Mouse (Mus musculus) kidney, adult 9 months (tissue): ENCODE data around the gene Spop.
"Not testable (repeated sequence)": the region's sequence is repeated elsewhere in the genome, so short reads cannot be mapped to it uniquely, and the experiment has no call there.

Experiments
- DNase-seq: peaks from one replicate; pipeline ENCODE4 v3.0.0; 2022

Gene Spop

DNA sequence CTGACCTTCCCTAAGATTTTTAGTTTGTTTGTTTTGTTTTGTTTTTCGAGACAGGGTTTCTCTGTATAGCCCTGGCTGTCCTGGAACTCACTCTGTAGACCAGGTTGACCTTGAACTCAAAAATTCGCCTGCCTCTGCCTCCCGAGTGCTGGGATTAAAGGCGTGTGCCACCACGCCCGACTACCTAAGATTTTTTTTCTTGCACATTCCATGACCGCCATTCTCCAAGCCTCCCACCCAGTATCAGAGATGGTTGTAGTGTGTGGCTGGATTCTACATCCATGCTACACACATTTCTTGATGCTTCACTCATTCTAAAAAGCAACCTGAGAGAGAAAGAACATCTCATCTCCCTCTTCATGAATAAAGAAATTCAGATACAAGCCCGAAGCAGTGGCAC is 87.9 kb downstream of the Spop start:
- not testable (repeated sequence) for DNase-seq

DNA sequence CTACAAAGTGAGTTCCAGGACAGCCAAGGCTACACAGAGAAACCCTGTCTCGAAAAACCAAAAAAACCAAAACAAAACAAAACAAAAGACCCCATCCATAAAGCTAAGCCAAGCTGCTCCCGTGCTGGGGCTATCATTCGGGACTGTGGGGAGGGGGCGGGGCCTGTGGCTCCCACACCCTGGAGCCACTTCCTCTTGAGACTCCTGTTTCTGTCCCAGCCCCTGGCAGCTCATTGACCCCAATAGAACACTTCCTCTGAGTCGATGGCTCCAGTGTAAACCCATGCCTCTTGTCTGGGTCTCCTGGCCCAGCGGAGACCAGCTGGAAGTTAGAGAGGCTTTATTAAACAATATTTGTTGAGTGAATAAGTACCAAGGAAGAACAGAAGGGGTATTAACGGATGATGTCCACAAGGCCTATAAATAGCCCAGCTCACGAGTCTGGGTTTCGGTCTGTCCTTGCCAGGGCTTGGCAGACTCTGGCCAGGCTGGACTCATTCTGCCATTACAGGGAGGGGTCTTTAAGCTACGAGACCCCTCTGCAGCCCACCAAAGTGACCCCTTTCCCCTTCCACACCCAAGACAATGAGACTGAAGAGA is 89.8 kb downstream of the Spop start:
- no peak for DNase-seq

DNA sequence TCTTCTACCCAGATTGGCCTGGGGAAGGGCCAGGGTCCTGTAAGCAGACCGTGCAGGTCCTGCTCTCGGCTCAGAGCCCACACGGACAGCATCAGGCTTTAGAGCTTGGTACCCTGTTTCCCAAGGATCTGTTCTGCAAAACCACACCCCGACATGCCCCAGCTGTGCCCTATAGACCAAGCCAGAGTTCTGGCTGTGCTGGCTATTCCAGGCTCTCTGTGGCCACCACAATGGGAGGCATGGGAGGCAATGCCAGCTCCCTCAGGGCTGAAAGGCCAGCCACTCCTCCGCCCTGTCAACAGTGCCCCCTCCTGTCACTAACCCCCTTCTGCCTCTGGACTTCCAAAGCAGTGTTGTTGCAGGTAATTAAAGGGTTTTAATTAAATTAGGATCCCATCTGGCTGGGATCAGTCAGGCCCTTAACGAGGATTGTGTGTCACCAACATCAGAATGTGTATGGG is 90.4 kb downstream of the Spop start:
- DNase-seq: no peak

DNA sequence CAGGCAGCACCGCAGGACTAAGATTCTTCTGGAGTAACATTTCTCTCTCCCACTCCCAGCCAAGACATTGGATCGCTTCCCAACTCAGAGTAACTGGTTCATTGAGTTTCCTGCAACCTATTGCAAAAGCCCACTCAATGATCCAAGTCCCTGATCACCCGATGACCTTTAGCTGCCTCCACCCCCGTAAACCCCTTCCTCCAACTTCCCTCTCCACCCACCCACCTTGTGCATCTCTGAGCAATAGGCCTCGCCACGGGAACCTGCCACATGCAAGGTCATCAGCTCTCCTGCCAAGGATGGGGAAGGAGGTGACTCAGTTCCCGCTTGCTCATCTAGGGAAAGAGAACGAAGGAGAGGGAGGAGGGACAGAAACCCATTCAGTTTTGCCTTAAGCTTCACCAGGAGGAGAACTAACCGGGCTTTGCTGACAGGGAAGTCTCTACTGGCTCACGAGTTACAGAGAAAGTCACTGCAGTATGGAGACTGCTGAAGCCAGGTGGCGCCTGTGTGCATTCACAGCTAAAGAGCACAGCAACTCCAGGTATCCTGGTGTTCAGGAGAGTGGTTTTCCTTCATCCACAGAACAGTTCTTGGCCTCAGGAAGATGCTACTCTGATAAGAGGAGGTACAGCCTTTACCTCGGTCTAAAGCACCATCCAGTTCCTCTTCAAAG is 93.3 kb downstream of the Spop start:
- no peak for DNase-seq

DNA sequence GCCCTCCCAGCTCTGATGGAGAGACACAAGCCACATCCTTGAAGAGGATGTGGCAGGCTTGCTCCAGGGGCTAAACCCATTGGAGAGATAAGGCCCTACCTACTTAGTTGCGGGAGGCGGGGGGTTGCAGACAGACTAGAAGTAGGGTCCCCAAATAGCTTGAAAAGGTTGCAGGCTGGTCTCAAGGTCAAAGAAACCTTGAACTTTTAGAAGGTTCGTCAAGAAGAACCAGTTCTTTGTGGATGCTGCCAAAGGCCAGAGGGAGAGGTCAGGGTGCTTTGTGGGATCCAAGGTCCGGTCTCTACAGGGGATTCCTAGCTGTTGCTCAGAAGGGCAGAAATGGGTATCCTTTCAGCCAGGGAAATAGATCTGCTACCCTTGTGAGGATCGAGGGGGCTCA is 93.9 kb downstream of the Spop start:
- no peak for DNase-seq

DNA sequence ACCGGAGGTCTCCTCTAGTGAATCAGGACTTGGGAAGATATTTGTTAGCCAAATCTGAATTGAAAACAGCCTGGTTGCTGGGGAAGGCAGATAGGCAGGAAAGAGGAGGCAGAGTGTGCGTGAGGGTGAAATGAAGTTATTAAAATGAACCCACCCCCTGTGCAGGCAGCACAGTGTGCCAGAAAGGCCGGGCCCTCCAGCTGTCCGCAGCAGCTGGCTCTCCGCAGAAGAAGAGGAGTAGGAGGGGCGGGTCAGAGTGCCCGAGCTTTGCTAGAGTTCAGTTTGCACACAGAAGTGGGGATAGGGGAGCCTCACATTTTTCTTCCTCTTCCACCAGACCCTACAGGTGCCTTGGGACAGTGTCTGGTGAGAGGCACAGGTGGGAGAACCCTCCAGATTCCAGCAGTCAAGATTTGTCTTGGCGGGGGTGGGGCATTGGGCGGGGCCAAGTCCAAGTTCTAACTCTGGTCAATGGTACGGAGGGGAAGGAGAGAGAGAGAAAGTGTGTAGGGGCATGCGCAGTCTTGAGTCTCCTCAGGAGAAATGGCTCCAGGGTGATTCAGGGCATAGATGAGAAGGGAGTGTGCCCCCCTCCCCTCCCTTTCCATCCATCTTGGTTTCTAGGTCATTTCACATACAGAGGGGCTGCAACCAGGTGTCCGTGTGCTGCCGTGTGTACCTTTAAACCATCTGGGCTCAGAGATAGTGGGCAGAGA is 94.5 kb downstream of the Spop start:
- no peak for DNase-seq

DNA sequence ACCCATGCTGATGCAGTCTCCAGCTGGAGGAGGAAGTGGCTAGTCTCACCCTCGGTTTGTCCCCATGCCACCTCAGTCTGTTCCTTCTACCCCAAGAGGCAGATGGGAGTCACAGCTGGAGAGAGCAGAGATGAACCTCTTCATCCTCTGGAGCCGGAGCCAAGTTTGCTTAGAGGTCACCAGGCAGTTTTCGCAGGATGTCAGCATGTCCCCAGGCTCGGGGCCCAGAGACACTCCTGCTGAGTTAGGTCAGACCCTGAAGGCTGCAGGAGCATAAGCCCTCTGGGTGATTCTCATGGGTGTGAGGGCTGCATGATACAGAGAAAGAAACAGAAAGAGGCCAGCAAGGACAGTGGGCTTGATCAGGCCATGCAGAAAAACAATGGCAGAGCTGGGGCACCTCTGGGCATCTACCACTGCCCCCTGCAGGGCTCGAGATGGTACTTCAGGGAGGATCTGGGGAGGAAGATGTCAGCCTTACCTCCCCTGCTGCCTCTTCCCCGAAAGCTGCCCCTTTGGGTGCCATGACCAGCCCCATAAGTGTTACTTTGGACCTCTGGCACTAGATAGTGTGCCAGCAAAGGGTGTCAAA is 95.3 kb downstream of the Spop start:
- no peak for DNase-seq

DNA sequence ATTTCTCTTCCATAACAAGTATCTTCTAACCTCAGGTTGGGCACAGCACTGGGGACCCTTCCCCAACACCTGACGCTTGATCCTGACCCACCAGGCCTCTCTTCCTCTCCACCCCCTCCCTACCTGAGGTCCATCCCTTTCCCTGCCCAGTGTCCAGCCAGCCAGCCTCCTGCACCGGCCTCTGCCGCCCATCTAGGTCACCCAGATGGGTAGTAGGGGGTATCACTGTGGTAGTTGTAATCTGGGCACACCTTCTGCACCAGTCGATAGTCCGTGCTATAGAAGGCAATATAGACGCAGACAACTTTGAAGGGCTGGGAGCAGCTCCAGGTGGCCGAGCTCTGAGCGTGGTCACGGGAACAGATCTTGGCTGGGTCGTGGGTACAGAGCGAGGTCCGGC is 96.8 kb downstream of the Spop start:
- no peak for DNase-seq

DNA sequence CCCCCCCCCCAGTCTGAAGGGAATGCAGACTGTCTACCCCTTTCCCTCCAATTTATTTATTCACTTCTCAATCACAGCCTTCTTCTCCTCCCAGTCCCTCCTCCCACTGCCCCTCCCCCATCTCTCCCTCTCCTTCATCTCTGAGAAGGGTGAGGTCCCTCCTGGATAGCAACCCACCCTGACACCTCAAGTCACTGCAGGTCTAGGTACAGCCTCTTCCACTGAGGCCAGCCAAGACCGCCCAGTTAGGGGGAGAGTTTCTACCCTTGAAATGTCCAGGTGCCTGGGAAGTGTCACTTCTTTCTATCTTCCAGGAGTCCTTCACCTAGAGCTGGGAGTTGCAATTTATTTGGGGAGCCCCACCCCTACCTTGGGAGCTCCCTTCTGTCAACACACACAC is 98.0 kb downstream of the Spop start:
- DNase-seq: no peak

DNA sequence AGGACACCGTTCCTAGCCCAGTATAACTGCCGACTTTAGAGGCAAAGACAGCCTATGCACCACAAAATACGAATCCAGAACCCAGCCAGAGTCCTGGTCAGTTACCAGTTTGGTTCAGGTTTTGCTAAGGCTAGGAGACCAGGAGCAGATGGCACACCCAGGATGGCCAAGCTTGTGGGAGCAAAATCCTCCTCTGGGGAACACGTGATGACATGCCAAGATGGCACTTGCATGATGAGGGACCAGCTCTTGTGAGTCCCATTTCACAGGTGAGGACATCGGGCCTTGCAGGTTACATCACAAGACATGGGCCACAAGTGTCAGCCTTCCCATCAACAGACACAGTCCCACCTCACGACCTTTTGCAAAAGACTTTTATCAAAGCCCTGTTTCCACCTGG is 98.5 kb downstream of the Spop start:
- DNase-seq: no peak

DNA sequence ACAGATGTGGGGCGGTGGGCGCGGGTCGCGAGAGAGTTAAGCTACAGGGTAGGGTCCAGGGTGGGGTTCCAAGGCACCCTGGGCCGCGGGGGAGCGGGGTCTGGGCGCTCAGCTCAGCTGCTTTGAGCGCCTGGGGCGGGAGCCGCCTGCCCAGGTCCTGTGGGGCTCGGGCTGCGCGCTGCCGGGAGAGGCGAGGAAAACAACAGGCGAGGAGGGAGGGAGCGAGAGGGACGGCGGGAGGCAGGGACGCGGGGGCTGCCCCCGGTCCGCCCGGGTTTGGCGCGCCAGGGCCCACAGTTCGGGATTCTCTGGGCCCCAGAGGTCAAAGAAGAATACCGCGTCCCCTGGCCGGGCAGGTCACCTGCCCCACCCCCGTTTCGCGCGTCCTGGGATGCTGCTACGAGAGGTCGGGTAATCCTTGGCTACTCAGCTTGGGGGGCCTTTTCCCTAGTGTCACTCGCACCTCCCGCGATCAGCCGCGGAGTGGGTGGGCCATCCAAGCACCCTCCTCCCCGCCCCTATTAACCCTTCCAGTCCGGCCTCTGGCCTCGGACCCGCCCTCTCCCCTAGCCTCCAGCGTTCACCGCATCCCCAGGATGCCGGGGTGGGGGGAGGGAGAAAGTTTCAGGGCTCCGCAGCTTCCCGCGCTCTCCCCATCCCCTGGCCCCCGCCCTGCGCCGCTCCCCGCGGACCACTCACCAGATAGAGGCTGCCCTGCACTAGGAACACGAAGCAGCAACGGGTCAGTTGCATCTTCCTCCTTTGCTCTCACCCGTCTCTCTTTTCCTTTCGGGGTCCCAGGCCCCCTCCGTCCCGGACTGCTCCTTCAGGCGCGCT is 99.8 kb downstream of the Spop start:
- DNase-seq: no peak

DNA sequence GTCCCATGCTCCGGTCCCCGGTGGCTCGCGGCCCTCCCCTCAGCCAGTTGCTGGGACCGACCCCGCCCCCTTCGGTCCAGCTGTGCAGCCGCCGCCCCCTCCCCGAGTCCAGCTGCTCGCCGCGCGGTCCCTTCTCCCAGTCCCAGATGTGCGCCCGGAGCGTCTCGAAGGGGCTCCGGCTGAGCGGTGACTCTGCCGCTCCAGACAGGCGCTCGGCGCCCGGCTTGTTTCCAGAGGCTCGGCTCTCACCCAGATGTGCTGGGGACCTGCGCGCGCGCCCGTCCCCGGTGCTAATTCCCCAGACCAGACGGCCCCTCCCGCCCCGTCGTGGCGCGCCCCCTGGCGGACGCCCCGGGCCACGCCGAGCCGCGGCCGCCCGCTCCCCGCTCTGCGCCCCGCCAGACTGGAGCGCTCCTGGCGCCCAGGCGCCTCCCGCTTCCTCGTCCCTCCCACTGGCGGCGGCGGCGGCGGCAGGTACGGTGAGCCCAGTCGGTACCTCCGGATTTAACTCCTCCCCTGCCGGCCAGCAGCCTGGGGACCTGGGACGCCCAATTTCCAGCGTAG is 100.5 kb downstream of the Spop start, which contains the start of gene Nxph3:
Gene Nxph3 (minus strand): TSS at position 273 of the 564 bp plus-strand sequence.
- peak; percentile 68 for DNase-seq

DNA sequence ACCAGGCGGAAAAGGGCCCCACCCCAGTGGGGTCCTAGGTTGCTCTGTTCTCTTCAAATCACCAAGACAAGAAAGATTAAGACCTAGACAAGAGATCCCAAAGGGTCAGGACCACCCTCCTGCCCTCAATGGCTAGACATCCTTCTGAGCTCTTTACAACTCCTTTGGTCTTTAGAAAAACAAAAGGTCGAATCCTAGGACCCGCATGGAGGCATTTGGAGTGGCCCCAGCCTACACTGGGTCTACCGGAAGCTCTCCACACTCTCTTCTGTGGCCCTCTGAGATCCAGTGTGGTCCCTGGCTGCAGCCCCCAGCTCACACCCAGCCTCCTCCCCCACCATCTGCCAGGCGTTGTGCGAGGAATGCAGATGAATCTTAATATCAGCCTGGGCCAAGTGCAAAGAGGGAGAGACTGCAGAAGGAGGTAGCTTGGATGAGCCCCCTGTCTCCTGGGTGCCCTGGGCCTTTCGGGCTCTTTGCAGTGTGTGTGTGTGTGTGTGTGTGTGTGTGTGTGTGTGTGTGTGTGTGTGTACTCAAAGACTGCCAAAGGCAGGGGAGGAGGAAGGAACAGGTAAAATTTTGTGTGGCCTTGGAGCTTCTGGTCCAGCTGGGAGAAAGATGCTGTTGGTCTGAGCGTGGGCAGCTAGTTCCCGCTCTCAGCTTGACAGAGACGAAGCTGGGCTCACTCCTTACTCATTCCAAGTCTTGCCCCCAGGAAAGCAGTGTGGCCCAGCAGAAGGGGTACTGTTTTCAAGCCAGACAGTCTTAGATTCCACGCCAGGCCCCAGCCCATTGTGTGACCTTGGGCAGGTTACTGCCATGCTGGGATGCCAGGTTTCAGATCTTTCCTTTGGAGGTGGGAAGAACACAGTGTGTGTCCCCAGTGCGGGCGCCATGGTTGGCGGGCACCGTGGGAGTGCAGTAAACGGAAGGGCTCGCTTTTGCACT is 101.8 kb downstream of the Spop start:
- DNase-seq: no peak

DNA sequence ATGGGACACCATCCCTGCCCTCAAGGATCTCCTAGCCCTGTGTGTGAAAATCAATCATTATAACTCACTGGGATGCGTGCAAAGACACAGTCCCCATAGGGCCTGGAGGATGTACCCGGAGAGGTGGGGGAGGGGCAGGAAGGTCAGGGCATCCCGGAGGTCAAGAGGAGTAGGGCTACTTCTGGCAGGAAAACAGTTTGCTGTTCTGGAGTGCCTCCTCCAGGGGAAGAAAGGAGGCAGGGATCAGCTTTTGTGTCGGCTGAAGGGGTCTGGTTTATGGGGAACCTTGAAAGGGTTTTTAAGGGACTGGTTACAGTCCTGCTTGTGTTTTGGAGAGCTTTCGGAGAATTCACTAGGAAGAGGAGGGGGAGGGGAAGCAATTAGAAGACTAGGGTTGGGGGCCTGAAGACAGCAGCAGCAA is 102.6 kb downstream of the Spop start:
- DNase-seq: no peak

DNA sequence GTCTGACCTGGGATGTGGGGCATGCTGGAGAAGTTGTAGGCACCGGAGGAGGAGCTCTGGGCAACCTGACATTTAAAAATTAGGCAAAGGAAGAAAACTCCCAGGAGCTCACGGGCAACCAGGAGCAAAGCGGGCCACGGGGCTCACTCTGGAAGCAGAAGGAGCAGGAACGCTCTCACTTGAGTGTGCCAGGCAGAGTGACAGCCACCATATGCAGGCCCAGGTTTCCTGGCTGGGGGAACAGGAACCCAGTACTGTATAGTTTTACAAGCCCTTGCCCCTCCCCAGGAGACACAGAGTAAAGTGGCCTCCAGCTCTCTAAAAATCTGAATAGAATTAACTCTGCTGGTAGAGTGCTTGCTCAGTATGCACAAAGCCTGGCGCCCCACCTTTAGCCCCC is 103.3 kb downstream of the Spop start:
- no peak for DNase-seq

DNA sequence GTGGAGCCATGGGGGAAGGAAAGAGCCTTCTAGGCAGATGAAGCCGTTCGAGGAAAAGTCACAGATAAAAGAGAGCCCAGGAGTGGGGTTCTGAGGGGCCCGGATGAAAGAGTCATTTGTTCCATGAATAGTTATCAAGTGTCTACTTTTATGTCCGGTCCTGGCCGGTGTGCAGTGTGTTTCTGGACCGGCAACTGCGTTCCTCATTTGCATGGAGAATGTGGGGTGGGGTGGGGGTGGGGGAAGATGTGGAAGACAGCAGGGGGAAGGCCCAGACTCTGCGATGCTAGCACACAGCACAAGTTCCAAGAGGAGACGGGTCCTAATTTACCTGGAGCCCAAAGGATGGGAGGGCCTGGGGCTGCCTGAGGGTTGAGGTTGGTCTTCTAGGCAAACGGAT is 105.4 kb downstream of the Spop start:
- DNase-seq: no peak

DNA sequence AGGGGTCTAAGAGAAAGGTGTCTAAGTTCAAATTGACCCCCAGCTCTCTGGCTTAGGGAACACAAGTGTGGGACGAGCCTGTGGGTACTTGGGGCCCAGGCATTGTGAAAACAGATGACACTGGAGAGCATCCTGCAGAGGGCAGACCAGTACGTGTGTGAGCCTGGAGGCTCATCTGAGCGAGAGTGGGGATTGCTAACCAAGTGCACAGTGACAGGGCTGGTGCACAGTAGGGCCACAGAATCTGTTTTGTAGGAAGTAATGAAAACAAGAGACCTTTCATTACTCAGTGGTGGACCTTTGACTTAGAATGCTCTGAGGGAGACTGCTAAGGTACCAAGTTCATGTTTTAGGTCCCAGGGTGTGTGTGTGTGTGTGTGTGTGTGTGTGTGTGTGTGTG is 106.1 kb downstream of the Spop start:
- no peak for DNase-seq

DNA sequence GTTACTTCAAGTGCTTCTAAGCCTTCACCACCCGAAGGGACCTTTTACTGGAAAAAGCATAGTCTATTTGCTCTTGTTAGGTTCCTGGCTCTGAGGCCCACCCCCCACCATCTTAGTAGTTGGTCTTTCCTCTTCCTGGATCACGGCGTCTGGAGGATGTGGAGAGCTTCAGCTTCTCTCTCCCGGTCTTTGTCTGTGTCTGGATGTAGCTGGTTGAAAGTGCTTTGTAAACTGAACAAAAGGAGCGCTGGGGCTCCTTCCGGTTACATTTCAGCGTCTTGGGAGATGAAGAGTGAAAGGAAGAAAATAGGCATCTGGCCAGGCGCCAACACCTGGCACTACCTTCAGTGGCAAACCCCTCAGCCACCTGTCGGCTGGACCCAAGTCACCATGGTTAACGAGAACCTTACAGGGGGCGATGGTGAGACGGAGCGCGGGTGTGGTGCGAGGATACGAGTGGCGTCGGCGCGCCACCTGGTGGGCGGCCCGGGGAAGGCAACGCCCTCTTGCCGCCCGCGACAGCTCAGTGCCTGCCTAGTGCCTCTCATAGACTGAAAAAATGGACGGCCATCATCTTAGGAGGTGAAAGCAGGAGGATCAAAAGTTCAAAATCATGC is 106.7 kb downstream of the Spop start:
- DNase-seq: peak; percentile 86

DNA sequence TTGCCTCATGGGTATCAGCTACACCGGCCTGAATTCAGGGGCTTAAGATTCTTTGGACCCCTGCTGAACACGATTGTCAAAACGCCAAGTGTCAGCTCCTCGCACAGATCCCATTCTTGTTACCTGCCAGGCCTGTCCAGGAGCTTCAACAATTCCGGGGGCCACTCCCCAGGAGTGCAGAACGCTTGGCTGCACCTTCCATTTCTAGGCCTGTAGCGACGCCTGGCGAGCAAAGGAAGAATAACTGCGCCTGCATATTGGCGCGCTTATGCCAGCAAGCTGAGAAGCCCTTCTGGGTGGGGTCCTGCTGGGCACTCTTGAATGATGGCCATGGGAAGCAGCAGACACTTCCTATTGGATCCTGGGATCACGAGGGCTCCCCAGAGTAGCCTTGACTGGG is 107.7 kb downstream of the Spop start:
- peak; percentile 75 for DNase-seq

DNA sequence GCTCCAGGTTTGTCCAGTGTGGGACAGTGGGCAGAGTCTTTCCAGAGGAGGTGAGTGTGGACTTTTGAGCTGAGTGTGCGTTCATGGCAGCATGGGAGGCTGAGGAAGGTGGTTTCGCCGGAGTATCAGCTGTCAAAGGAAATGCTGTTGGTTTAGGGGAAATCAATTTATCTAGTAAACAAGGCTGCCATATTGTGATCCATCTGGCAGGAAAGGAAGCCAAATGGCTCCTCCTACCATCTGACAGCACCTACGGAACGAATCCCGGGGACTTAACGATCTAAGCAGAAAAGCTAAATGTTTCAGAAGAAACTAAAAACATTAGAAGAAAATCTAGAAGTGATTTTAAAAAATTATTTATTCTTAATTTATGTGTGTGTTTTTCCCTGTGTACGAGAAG is 113.4 kb downstream of the Spop start:
- no peak for DNase-seq

DNA sequence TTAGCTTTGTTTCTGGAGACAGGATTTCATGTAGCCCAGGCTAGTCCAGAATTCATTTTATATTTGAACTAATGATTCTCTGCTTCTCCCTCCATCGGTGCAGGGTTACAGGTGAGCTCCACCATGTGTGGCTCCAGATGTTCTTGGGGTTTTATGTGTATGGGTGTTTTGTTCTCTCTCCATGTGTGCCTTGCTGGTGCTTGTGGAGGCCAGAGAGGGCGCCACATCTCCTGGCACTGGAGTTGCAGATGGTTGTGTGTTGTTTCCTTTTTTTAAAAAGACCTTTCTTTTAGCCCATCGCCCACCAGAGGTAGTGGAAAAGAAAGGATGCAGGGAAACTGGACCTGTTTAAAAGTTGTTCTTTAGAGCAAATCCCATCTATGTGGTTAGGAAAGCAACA is 114.4 kb downstream of the Spop start:
- no peak for DNase-seq
